Mouse (Mus musculus) brain, embryonic 14.5 days (tissue): ENCODE measurements at regions not wholly inside any gene's neighbourhood (a gene's known extent, or its start where the extent isn't known, plus 50 kb on each side); places are given as distances from the start of the nearest gene placed in this dataset.
"Not testable (repeated sequence)": the region's sequence is repeated elsewhere in the genome, so short reads cannot be mapped to it uniquely, and the experiment has no call there.

ENCODE experiments used
- CTCF ChIP-seq: fragments of 200-500 bp; IDR thresholded peaks from 2 replicates; pipeline ENCODE4 v1.5.1; 2012; ENCODE audit warnings: inconsistent platforms, mild to moderate bottlenecking, moderate library complexity, borderline replicate concordance; ENCODE audit not compliant: insufficient read depth, insufficient read length; ENCODE audit errors: extremely low read depth
- POLR2A ChIP-seq: fragments of 200-500 bp; IDR thresholded peaks from 2 replicates; pipeline ENCODE4 v1.6.1; 2012; ENCODE audit warnings: mild to moderate bottlenecking, inconsistent platforms, borderline replicate concordance; ENCODE audit not compliant: poor library complexity, insufficient read depth, insufficient read length, severe bottlenecking; ENCODE audit errors: extremely low read depth

- not testable (repeated sequence) for TF ChIP-seq CTCF, POLR2A
These were observed 172.8 kb downstream of the Melk start for GRCm38 (mm10) chr4:44473511-44473910.
